Mouse (Mus musculus) thymus, adult 2 months (tissue): ENCODE results near the gene Msmp. TPM values are rescaled to one million over a fixed set of nuclear protein-coding genes. Genes with fewer than 3 reads are reported as not detected.
"Not testable (repeated sequence)": the region's sequence is repeated elsewhere in the genome, so short reads cannot be mapped to it uniquely, and the experiment has no call there.

Experiments
- DNase-seq: peaks from one replicate; pipeline ENCODE4 v3.0.0; 2021
- H3K27ac ChIP-seq: fragments of 200-500 bp; 2 replicates; pipeline ENCODE4 v1.5.1; 2012; ENCODE audit warnings: low read length, control low read depth; ENCODE audit not compliant: control insufficient read depth, insufficient read depth
- H3K27me3 ChIP-seq: fragments of 200-500 bp; 2 replicates; pipeline ENCODE4 v1.6.1; 2012; ENCODE audit warnings: mild to moderate bottlenecking, low read length, moderate library complexity, mixed read lengths; ENCODE audit not compliant: control insufficient read depth, insufficient read depth
- H3K36me3 ChIP-seq: fragments of 200-500 bp; 2 replicates; pipeline ENCODE4 v1.6.1; 2012; ENCODE audit warnings: mild to moderate bottlenecking, low read length, moderate library complexity; ENCODE audit not compliant: control insufficient read depth, insufficient read depth
- H3K4me1 ChIP-seq: fragments of 200-500 bp; replicated peaks from 2 replicates; pipeline ENCODE4 v1.6.1; 2012; ENCODE audit warnings: low read length; ENCODE audit not compliant: control insufficient read depth, insufficient read depth
- H3K4me3 ChIP-seq: fragments of 200-500 bp; 2 replicates; pipeline ENCODE4 v1.5.1; 2012; ENCODE audit warnings: mild to moderate bottlenecking, low read length, control low read depth, moderate library complexity; ENCODE audit not compliant: control insufficient read depth, insufficient read depth
- CTCF ChIP-seq: fragments of 200-500 bp; IDR thresholded peaks from 2 replicates; pipeline ENCODE4 v1.5.1; 2012; ENCODE audit warnings: mild to moderate bottlenecking, control low read depth, low read length, moderate library complexity, borderline replicate concordance; ENCODE audit not compliant: control insufficient read depth, poor library complexity, insufficient read depth; ENCODE audit errors: extremely low read depth
- POLR2A ChIP-seq: fragments of 200-500 bp; IDR thresholded peaks from 2 replicates; pipeline ENCODE4 v1.6.1; 2012; ENCODE audit warnings: mild to moderate bottlenecking, low read length, control low read depth, moderate library complexity; ENCODE audit not compliant: control insufficient read depth, poor library complexity, insufficient read depth; ENCODE audit errors: extremely low read depth
- WGBS: fragments of 180-500 bp; shearing (Covaris S2); methylation state at CpG from one replicate; pipeline ENCODE4 v1.1.7; 2018; 5-methylcytosine and 5-hydroxymethylcytosine counted together
- polyA plus RNA-seq: library from polyadenylated mRNA; depleted of rRNA; stranded (reverse); fragments of >200 nt; gene quantifications from 2 replicates; pipeline ENCODE4 v1.2.3, GENCODE M21; 2012

Gene Msmp
- polyA plus RNA-seq, 1 experiment, result not detected

- DNase-seq, result no peak
- 60% methylated on average over 9 of the region's 9 CpGs for WGBS
- TF ChIP-seq CTCF, result no peak
- H3K27ac ChIP-seq, result no peak overlapping the region
- no peaks in the 10 kb centered on the region for H3K27me3 ChIP-seq
- H3K4me3 ChIP-seq, result no peak overlapping the region
- no peaks in the 10 kb centered on the region for H3K36me3 ChIP-seq
- H3K4me1 ChIP-seq, result no peaks in the 10 kb centered on the region
Observed at GRCm38 (mm10) chr4:43604751-43605685, 20.7 kb upstream of the Msmp start.

- WGBS, result 74% methylated on average over 3 of the region's 3 CpGs
Observed at GRCm38 (mm10) chr4:43604099-43604498, 19.8 kb upstream of the Msmp start.

GRCm38 (mm10) chr4:43600195-43600934 is 16.1 kb upstream of the Msmp start:
- no peak for DNase-seq
- TF ChIP-seq POLR2A, result no peak
- TF ChIP-seq CTCF, result no peak
- Histone ChIP-seq H3K4me1 (no peaks in the 10 kb centered on the region), H3K4me3 (no peak overlapping the region), H3K27ac (no peak overlapping the region), H3K27me3 (no peaks in the 10 kb centered on the region), H3K36me3 (no peaks in the 10 kb centered on the region)
- 89% methylated on average over 9 of the region's 9 CpGs for WGBS

More at GRCm38 (mm10) chr4:43604099-43604498, 19.8 kb upstream of the Msmp start:
- no peak overlapping the region for H3K4me3 ChIP-seq
- no peak for TF ChIP-seq POLR2A
- no peak for TF ChIP-seq CTCF
- H3K36me3 ChIP-seq, result no peaks in the 10 kb centered on the region
- H3K27me3 ChIP-seq, result no peaks in the 10 kb centered on the region
- H3K4me1 ChIP-seq, result no peaks in the 10 kb centered on the region
- no peak overlapping the region for H3K27ac ChIP-seq
- no peak for DNase-seq

GRCm38 (mm10) chr4:43598650-43599380 is 14.5 kb upstream of the Msmp start:
- TF ChIP-seq POLR2A (no peak), CTCF (no peak)
- no peaks in the 10 kb centered on the region for H3K4me1 ChIP-seq

GRCm38 (mm10) chr4:43598200-43598599 is 13.9 kb upstream of the Msmp start:
- H3K27me3 ChIP-seq, result no peaks in the 10 kb centered on the region
- H3K27ac ChIP-seq, result no peak overlapping the region
- H3K36me3 ChIP-seq, result no peaks in the 10 kb centered on the region
- no peaks in the 10 kb centered on the region for H3K4me1 ChIP-seq
- H3K4me3 ChIP-seq, result no peak overlapping the region
- 79% methylated on average over 4 of the region's 4 CpGs for WGBS
- no peak for TF ChIP-seq POLR2A
- no peak for TF ChIP-seq CTCF
- no peak for DNase-seq

More at GRCm38 (mm10) chr4:43598650-43599380, 14.5 kb upstream of the Msmp start:
- no peaks in the 10 kb centered on the region for H3K27me3 ChIP-seq
- WGBS, result 94% methylated on average over 7 of the region's 7 CpGs
- no peaks in the 10 kb centered on the region for H3K36me3 ChIP-seq
- DNase-seq, result no peak
- no peak overlapping the region for H3K4me3 ChIP-seq
- H3K27ac ChIP-seq, result no peak overlapping the region

- WGBS, result 91% methylated on average over 2 of the region's 2 CpGs
- H3K4me1 ChIP-seq, H3K27me3 ChIP-seq, H3K27ac ChIP-seq, H3K36me3 ChIP-seq, H3K4me3 ChIP-seq, DNase-seq: not testable (repeated sequence)
Observed at GRCm38 (mm10) chr4:43596597-43596996, 12.3 kb upstream of the Msmp start.
